Mouse (Mus musculus): ENCODE measurements at regions not wholly inside any gene's neighbourhood (a gene's known extent, or its start where the extent isn't known, plus 50 kb on each side); places are given as distances from the start of the nearest gene placed in this dataset.

DNA sequence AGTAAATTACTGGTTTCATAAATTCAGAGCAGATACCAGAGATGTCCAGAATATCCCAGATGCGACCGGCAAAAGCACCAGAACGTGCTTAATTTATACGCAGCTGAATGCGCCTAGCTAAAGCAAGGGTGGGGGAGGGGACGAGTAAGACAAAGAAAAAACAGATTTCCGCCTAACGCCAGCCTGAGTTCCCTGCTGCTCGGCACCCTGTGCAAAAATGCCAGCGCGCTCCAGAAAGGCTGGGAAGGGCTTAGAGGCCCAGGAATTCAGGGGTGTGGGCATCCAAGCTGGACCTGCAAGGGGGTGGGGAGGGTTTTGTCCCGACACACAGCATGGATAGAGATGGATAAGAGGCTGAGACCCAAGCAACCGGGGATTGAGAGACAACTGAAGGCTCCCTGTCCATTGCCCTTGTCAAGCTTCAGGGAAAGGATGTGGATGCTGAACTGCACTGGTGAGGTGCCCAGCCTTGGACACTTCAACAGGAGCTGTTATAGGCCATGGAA, 148.6 kb upstream of the Tox3 start:
- 8% methylated on average over 13 of the region's 13 CpGs for WGBS
- Histone ChIP-seq H3K9me3 (no peaks in the 10 kb centered on the region), H3K4me1 (peaks cover 29% of the 10 kb centered on the region), H3K4me3 (peak overlapping the region; percentile 13), H3K9ac (peak overlapping the region; percentile 54), H3K4me2 (replicated peaks) (peak overlapping the region; percentile 58), H3K36me3 (no peaks in the 10 kb centered on the region), H3K27ac (0 out of 2 replicates have a peak overlapping the region, but pooled peaks have one; percentile 6), H3K27me3 (no peaks in the 10 kb centered on the region)
- peak; percentile 63 for ATAC-seq (ENCODE audit: low FRiP score, low read depth)

DNA sequence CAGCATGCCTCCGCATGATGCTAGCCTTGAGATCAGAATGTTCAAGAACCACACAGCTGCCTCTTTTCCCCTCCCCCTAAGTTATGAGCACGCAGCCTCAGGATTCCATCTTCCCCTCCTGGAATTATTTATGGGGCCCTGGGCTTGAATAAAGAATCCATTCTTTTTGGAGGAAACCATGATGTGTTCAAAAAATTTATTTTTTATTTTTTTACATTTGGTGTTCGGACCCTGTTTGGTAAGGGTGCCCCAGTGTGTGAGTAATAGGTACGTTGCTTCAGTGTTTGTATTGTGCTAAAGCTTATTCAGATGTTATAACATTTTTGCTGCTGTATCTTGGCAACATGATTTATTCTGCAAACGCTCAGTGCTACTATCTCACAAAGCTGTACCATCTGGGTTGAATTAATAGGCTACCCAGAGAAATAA, 147.8 kb upstream of the Tox3 start:
- WGBS: 31% methylated on average over 5 of the region's 5 CpGs
- no peaks in the 10 kb centered on the region for H3K9me3 ChIP-seq
- peak; percentile 70 for ATAC-seq (ENCODE audit: low FRiP score, low read depth)
- H3K27ac ChIP-seq: peak overlapping the region; percentile 39; the same call in 1 of the 2 replicates
- no peak overlapping the region; the same call in 1 of the 2 replicates for H3K4me2 ChIP-seq (replicated peaks)
- peaks cover 29% of the 10 kb centered on the region for H3K4me1 ChIP-seq
- no peak overlapping the region for H3K9ac ChIP-seq
- no peaks in the 10 kb centered on the region for H3K36me3 ChIP-seq
- H3K27me3 ChIP-seq: no peaks in the 10 kb centered on the region
- H3K4me3 ChIP-seq: no peak overlapping the region

DNA sequence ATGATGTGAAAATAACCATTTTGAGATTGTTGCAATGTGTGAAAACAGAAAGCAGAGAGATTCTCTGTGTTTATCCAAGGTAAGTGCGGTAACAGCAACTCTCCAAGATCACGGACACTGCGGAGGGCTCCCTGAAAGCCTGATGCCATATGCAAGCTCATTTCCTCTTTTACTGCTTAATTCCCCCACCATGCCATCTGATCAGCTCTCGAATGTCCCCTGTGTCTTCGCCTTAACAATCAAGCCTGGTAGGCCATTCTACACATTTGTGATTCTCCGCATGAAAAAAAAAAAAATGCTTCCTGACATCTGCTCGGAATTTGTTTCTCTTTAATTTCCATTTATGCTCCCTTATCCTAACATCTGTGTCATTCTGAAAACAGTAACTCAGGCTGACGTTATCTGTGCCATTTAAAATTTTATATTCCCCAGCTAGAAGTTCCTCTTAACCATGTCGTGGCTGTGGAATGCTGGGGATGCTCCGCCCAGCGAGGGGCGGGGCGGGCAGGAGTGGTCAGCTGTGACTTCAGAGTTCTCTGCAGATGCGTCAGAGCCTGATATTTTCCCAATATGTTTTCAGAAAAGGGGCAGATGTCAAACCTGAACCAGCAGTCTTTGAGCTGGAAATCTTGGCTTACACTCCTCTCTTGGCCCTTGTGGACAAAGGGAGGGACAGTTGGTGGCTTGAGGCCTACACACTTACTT, 144.5 kb upstream of the Tox3 start:
- H3K4me2 ChIP-seq (replicated peaks): no peak overlapping the region
- H3K9ac ChIP-seq: no peak overlapping the region
- peaks cover 29% of the 10 kb centered on the region for H3K4me1 ChIP-seq
- ATAC-seq (ENCODE audit: low FRiP score, low read depth): no peak
- H3K27ac ChIP-seq: no peak overlapping the region
- no peak overlapping the region for H3K4me3 ChIP-seq
- WGBS: 51% methylated on average over 14 of the region's 14 CpGs
- H3K27me3 ChIP-seq: no peaks in the 10 kb centered on the region
- no peaks in the 10 kb centered on the region for H3K36me3 ChIP-seq
- H3K9me3 ChIP-seq: no peaks in the 10 kb centered on the region

DNA sequence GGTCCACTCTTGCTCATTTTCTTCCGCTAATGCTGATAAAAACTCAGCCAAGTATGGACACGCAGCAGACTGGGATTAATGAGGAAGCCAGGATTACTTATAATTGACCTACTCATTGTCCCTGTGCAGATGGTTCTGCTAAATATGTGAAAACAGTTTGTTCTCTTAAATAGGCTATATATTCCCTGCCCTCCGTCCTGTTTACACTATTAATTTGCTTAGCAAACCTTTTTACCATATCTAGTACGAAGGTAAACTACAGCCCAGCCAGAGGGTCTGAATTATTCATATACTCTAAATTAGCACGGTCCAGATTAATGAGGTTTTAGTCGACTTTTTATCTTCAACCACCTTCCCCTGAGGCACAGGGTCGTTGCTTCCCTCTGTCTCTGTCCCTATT, 143.5 kb upstream of the Tox3 start:
- ATAC-seq (ENCODE audit: low FRiP score, low read depth): no peak
- WGBS: 53% methylated on average over 7 of the region's 7 CpGs

DNA sequence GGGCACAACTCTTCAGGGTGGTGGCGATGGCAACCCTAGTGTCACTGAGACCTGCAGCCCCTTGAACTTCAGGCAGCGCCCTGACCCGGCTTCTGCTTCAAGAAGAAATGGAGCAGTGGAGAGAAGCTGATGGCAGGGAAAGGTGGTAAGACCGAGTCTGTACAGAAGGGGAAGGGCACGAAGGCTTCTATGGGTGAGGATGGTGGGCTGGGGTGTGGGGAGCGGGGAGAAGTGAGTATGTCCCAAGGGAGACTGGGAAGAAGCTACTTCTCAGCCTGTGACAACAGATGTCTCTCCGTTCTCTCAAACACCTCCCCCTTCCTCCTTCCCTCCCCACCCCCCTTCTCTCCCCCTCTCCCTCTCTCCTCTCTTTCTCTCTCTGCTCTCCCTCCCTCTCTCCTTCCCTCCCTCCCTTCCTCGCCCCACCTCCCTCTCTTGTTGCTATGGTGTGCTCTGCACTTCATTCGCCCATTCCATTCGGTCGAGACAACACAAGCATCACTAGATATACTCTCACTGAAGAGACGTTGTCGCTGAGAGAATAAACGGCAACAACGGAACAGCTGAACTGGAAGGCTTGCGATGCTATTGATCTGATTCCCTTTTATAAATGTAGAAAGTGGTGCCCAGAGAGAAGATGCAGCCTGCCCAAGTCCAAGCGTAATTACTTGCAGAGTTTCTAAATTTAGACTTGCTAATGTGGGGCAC, 142.7 kb upstream of the Tox3 start:
- ATAC-seq (ENCODE audit: low FRiP score, low read depth): no peak
- Histone ChIP-seq H3K4me2 (replicated peaks) (no peak overlapping the region), H3K27ac (no peak overlapping the region), H3K4me3 (no peak overlapping the region), H3K27me3 (no peaks in the 10 kb centered on the region), H3K9me3 (no peaks in the 10 kb centered on the region), H3K4me1 (peaks cover 14% of the 10 kb centered on the region), H3K36me3 (no peaks in the 10 kb centered on the region), H3K9ac (no peak overlapping the region)
- whole genome bisulfite sequencing: 64% methylated on average over 17 of the region's 17 CpGs

More for the DNA sequence above, 143.5 kb upstream of the Tox3 start:
- H3K36me3 ChIP-seq: no peaks in the 10 kb centered on the region
- H3K4me1 ChIP-seq: peaks cover 21% of the 10 kb centered on the region
- no peak overlapping the region for H3K9ac ChIP-seq
- no peaks in the 10 kb centered on the region for H3K9me3 ChIP-seq
- H3K27me3 ChIP-seq: no peaks in the 10 kb centered on the region
- no peak overlapping the region for H3K4me3 ChIP-seq
- H3K4me2 ChIP-seq (replicated peaks): no peak overlapping the region
- no peak overlapping the region for H3K27ac ChIP-seq

DNA sequence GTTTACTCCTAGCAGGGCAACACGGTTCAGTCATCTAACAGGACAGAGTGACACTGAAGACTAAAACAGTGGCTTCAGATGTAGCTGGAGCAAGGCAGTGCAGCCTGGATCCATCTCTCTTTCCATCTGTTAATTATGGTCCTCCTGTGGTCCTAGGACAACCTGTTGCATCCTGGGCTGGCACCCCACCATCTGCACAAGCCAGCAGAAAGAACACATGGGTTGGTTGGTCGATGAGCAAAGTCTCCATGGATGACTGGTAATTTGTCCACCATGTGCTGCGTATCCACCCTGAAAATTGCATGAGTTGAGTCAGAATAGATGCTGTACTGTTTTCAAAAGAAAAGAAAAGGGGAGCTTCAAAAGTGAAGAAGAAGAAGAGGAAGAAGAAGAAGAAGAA, 138.4 kb upstream of the Tox3 start:
- 84% methylated on average over 3 of the region's 3 CpGs for WGBS
- H3K9ac ChIP-seq: no peak overlapping the region

DNA sequence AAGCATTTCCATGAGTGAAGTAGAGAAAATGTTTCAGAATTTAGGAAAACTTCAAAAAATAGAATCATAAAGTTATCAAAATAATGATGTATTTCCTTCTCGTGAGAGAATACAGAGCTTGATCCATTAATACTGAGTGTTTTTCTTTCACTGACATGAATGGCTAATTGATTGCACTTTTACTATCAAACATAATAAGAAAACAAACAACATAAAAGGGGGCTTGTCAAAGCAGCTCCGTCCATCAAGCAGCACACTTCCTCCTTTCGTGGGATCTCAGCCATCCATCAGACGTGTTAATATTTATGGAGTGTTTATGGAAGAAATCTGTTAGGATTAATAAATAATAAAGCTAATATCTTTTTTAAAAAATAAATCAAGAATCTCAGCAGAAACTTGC, 130.0 kb upstream of the Tox3 start:
- no peak for ATAC-seq (ENCODE audit: low FRiP score, low read depth)
- no peak overlapping the region for H3K4me3 ChIP-seq
- WGBS: 29% methylated on average over 4 of the region's 4 CpGs

More for the DNA sequence above, 138.4 kb upstream of the Tox3 start:
- H3K36me3 ChIP-seq: no peaks in the 10 kb centered on the region
- no peak overlapping the region for H3K27ac ChIP-seq
- no peaks in the 10 kb centered on the region for H3K27me3 ChIP-seq
- H3K4me3 ChIP-seq: no peak overlapping the region
- H3K4me2 ChIP-seq (replicated peaks): no peak overlapping the region
- no peak for ATAC-seq (ENCODE audit: low FRiP score, low read depth)
- H3K4me1 ChIP-seq: peaks cover 2% of the 10 kb centered on the region; the same call in 1 of the 2 replicates
- no peaks in the 10 kb centered on the region for H3K9me3 ChIP-seq

DNA sequence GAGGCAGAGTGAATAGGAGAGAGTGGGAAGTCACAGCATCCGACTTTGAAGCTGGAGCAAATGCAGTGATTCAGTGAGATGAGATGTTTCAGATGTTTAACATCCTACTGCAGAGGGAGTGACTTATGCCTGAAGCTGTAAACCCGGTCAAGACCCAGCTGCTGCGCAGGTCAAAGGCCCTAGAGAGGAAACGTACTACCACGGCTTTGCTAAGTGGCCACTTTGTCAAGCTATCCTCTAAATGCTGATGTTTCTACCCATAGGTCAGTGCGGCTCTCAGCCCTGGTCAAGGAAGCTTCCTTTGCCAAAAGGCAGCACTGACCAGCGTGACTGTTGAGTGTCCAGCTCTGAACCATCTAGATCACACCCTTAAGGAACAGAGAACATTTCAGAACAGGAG, 125.9 kb upstream of the Tox3 start:
- no peak for ATAC-seq (ENCODE audit: low FRiP score, low read depth)
- no peaks in the 10 kb centered on the region for H3K36me3 ChIP-seq
- 52% methylated on average over 7 of the region's 7 CpGs for WGBS

More for the DNA sequence above, 130.0 kb upstream of the Tox3 start:
- Histone ChIP-seq H3K4me2 (replicated peaks) (no peak overlapping the region), H3K27me3 (no peaks in the 10 kb centered on the region), H3K9me3 (no peaks in the 10 kb centered on the region), H3K9ac (no peak overlapping the region), H3K36me3 (no peaks in the 10 kb centered on the region), H3K4me1 (no peaks in the 10 kb centered on the region), H3K27ac (no peak overlapping the region)

DNA sequence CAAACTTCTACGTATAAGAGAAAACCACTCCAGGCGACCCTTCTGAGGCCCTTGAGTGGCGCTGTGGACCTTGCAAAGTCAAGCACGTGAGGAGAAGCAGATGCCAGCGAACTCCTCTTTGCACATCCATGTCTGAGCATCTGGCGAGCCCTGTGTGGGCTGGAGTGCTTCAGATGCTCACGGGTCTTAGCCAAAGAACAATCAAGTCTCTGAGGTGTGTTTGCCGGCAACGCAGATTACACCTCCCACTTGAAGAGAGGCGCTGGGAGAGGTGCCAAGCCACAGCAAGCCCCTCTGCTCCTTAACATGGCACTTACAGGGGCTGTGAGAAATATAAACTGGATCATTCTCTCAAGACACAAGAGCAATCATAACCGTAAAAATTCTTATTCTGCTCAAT, 122.7 kb upstream of the Tox3 start:
- H3K27me3 ChIP-seq: no peaks in the 10 kb centered on the region
- H3K36me3 ChIP-seq: no peaks in the 10 kb centered on the region
- no peaks in the 10 kb centered on the region for H3K9me3 ChIP-seq
- H3K4me1 ChIP-seq: peaks cover 10% of the 10 kb centered on the region
- WGBS: 70% methylated on average over 11 of the region's 11 CpGs
- no peak overlapping the region for H3K4me3 ChIP-seq
- ATAC-seq (ENCODE audit: low FRiP score, low read depth): no peak
- H3K27ac ChIP-seq: no peak overlapping the region
- H3K4me2 ChIP-seq (replicated peaks): no peak overlapping the region
- no peak overlapping the region for H3K9ac ChIP-seq

More for the DNA sequence above, 125.9 kb upstream of the Tox3 start:
- H3K9ac ChIP-seq: no peak overlapping the region
- no peak overlapping the region for H3K27ac ChIP-seq
- no peaks in the 10 kb centered on the region for H3K4me1 ChIP-seq
- H3K4me3 ChIP-seq: no peak overlapping the region
- no peaks in the 10 kb centered on the region for H3K27me3 ChIP-seq
- H3K4me2 ChIP-seq (replicated peaks): no peak overlapping the region
- no peaks in the 10 kb centered on the region for H3K9me3 ChIP-seq

DNA sequence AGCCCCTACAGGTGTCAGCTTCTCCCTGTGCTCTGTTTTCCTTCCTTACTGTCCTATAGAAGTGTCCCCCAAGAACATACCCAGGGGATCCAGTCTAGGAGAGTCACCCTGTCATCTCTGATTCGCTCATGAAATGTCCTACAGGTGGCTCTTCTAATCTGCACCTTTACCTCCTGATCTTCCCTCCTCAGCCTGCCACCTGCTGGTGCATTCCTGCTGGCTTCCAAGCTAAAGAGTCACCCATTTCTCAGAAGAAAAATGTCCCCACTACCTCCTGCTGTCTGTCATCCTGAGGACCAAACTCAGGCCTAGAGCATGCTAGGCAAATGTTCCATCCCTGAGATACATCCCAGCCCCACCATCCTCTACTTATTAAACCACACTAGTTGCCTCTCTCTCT, 115.6 kb upstream of the Tox3 start:
- Histone ChIP-seq H3K4me3 (no peak overlapping the region), H3K36me3 (no peaks in the 10 kb centered on the region), H3K4me2 (replicated peaks) (no peak overlapping the region), H3K27me3 (no peaks in the 10 kb centered on the region), H3K9ac (no peak overlapping the region), H3K4me1 (peaks cover 10% of the 10 kb centered on the region), H3K9me3 (no peaks in the 10 kb centered on the region), H3K27ac (no peak overlapping the region)
- no peak for ATAC-seq (ENCODE audit: low FRiP score, low read depth)
- WGBS: 53% methylated on average over 1 of the region's 1 CpGs

DNA sequence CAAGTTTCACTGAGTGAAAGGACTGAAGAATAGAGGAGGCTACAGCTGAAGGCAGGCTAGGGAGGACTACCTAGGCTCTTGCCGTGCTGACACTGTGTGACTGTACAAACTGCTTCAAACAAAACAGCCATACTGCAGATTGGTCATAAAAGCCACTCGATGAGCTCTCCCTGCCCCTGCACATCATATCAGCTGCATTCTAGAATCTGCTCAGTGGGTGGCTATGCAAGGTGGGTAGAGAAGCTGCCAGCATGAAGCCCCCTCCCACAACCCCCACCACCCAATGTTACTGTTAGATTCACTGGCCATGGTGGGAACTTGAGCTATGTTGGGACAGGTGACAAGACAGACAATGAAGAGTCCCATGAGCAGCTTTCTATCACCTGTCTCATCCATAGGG, 107.2 kb upstream of the Tox3 start:
- Histone ChIP-seq H3K36me3 (no peaks in the 10 kb centered on the region), H3K4me1 (no peaks in the 10 kb centered on the region), H3K9ac (no peak overlapping the region), H3K27me3 (no peaks in the 10 kb centered on the region), H3K27ac (no peak overlapping the region), H3K4me3 (no peak overlapping the region), H3K4me2 (replicated peaks) (no peak overlapping the region), H3K9me3 (no peaks in the 10 kb centered on the region)
- 91% methylated on average over 2 of the region's 2 CpGs for WGBS
- ATAC-seq (ENCODE audit: low FRiP score, low read depth): no peak

DNA sequence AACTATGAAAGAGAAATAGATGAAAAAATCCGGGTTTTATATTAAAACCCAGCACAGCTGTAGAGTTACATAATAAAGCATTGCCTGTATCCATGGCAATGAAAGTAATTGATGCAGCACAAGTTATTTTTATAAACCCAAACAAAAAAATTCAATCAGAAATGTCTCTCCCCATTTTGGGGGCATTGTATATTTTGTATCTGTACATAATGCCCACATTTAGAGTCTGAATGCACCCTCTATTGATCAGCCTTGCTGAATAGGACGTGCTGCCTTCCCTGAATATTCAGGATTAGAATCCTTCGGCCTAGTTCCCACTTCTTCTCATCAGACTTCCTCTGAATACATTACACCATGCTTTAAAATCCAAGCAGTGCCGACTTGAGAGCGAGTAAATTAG, 106.0 kb upstream of the Tox3 start:
- ATAC-seq (ENCODE audit: low FRiP score, low read depth): no peak
- 79% methylated on average over 5 of the region's 5 CpGs for WGBS

More for the DNA sequence above, 106.0 kb upstream of the Tox3 start:
- no peak overlapping the region for H3K4me3 ChIP-seq
- H3K9ac ChIP-seq: no peak overlapping the region
- H3K4me1 ChIP-seq: no peaks in the 10 kb centered on the region
- no peak overlapping the region for H3K4me2 ChIP-seq (replicated peaks)
- no peak overlapping the region for H3K27ac ChIP-seq
- H3K27me3 ChIP-seq: no peaks in the 10 kb centered on the region
- H3K36me3 ChIP-seq: no peaks in the 10 kb centered on the region
- no peaks in the 10 kb centered on the region for H3K9me3 ChIP-seq
